Mouse (Mus musculus): ENCODE data around the gene Sepsecs. TPM values are rescaled to one million over a fixed set of nuclear protein-coding genes. Genes with fewer than 3 reads are reported as not detected.
"Not testable (repeated sequence)": the region's sequence is repeated elsewhere in the genome, so short reads cannot be mapped to it uniquely, and the experiment has no call there.

Sepsecs gene
- polyA plus RNA-seq (2015; fragmentation: Nextera tagmentation; extraction: Ambion mirVana), result 8.3 and 9.6 TPM in 2 replicates

DNA sequence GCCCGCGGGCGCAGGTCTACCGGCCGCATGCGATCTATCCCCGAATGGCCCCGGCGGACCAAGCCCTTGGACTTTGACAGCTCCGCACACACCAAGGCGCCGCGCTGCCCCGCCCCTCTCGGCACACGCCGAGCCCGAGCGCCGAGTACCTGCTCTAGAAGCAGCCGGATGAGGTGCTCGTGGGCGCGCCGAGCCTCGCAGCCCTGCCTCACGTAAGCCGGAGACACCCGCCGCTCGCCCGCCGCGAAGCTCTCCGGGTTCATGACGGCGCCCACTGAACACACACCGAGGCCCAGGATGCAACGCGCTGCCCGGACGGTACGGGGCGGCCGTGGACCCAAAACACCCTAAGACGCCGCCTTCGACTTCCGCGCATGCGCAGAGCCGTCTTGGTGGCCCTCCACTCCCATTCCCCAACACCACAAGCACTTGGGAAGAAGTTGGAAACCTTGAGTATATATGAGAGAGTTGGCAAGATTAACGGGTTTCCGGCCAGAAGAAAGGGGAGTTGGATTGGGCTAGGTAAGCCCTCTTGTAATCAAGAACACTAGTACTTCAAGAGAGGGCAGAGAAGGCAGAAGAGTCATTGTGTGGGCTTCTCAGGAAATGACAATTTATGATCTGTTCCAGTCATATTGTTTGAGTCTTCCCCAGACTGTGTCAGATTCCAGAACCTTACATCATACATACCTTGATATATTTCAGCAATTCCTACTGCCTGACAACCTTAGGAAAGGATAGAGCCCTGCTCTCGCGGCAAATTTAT is at the start of gene Sepsecs:
Gene Sepsecs, minus strand, starts transcription at position 283 of the 766 bp plus-strand sequence.
- peak within 1 kb of the TSS; percentile 67 for H3K4me2 ChIP-seq
- WGBS, result 4% methylated on average over 56 of the region's 56 CpGs
- ATAC-seq (ENCODE audit: insufficient number of reproducible peaks, insufficient read depth, low FRiP score, low TSS enrichment, low read depth), result peak; percentile 94
- H3K27ac ChIP-seq, result 0 out of 2 replicates have a peak within 1 kb of the TSS, but pooled peaks have one; percentile 39
- peaks cover 5% of the 10 kb centered on the region; the same call in 1 of the 2 replicates for H3K36me3 ChIP-seq
- H3K27me3 ChIP-seq, result peaks cover 5% of the 10 kb centered on the region
- H3K9ac ChIP-seq, result peak within 1 kb of the TSS; percentile 87
- H3K4me1 ChIP-seq, result peaks cover 6% of the 10 kb centered on the region; the same call in 1 of the 2 replicates
- H3K9me3 ChIP-seq, result no peaks in the 10 kb centered on the region
- peak within 1 kb of the TSS; percentile 83 for H3K4me3 ChIP-seq

DNA sequence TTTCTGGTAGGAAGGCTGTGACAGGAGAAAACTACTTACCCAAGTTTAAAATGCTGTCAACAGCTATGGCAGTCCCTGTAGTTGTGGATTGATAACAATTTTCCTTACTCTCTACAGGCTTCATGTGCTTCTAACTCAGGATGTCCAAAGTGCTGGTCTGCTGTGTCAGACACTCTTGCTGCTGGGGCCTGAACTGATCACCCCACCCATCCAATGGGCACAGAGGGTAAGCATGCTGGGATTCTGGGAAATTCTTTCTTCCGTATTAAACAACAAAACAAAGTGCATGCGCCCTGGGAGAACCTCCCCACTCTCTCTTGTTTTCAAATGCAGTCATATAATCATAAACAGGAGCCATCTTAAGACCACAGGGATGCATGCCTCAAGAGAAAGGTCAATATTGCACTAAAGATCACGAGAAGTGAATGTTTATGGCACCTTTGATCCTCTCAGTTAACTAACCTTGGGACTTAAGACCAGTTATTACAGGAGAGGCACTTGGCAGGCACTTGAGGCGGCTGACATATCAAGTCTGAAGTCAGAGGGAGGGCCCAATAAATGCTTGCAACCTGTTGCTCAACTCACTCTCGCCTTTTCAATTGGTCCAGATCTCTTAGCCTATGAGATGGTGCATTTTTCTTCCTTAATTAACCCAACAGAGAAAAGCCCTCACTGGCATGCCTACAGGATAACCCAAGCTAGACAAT is 47.4 kb upstream of the Sepsecs start:
- no peak overlapping the region for H3K4me3 ChIP-seq
- H3K4me2 ChIP-seq, result no peak overlapping the region
- no peaks in the 10 kb centered on the region for H3K36me3 ChIP-seq
- ATAC-seq (ENCODE audit: insufficient number of reproducible peaks, insufficient read depth, low FRiP score, low TSS enrichment, low read depth), result no peak
- no peaks in the 10 kb centered on the region for H3K4me1 ChIP-seq
- no peak overlapping the region for H3K9ac ChIP-seq
- 68% methylated on average over 5 of the region's 5 CpGs for WGBS
- no peak overlapping the region for H3K27ac ChIP-seq
- no peaks in the 10 kb centered on the region for H3K27me3 ChIP-seq
- no peaks in the 10 kb centered on the region for H3K9me3 ChIP-seq

- Histone ChIP-seq H3K27me3 (no peaks in the 10 kb centered on the region), H3K4me3 (no peak overlapping the region), H3K4me2 (no peak overlapping the region), H3K4me1 (no peaks in the 10 kb centered on the region), H3K9ac (no peak overlapping the region), H3K9me3 (no peaks in the 10 kb centered on the region), H3K27ac (no peak overlapping the region), H3K36me3 (no peaks in the 10 kb centered on the region)
- ATAC-seq (ENCODE audit: insufficient number of reproducible peaks, insufficient read depth, low FRiP score, low TSS enrichment, low read depth), result no peak
Measured at GRCm38 (mm10) chr5:52712704-52713103, 43.2 kb upstream of the Sepsecs start.

GRCm38 (mm10) chr5:52704562-52704961 is 35.1 kb upstream of the Sepsecs start:
- no peak for ATAC-seq (ENCODE audit: insufficient number of reproducible peaks, insufficient read depth, low FRiP score, low TSS enrichment, low read depth)
- H3K4me1 ChIP-seq, result no peaks in the 10 kb centered on the region
- 72% methylated on average over 4 of the region's 4 CpGs for WGBS
- H3K9ac ChIP-seq, result no peak overlapping the region
- H3K27me3 ChIP-seq, result no peaks in the 10 kb centered on the region
- no peaks in the 10 kb centered on the region for H3K36me3 ChIP-seq
- no peak overlapping the region for H3K4me2 ChIP-seq
- no peak overlapping the region for H3K4me3 ChIP-seq
- H3K27ac ChIP-seq, result no peak overlapping the region
- H3K9me3 ChIP-seq, result no peaks in the 10 kb centered on the region

DNA sequence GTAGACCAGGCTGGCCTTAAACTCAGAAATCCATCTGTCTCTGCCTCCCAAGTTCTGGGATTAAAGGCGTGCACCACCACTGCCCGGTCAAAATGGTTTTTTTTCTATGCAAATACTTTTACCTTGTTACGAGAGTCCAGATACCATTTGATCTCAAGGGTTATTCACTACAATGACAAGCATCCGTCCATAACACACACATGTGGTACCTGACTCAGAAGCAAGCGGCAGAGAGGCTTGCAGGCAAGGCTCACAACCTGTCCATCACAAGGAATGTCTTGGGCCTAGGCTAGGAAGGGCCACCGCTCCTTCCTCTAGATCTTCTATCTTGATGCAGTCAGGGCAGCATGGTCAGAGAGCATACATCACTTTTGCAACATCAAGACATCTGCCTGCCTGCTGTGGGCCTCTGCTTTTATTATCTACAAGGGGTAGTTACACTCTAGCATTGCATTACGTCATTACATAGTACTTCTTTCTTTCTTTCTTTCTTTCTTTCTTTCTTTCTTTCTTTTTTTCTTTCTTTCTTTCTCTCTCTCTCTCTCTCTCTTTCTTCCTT is 28.5 kb upstream of the Sepsecs start:
- H3K9ac ChIP-seq; H3K27me3 ChIP-seq; H3K9me3 ChIP-seq; H3K36me3 ChIP-seq; ATAC-seq (ENCODE audit: insufficient number of reproducible peaks, insufficient read depth, low FRiP score, low TSS enrichment, low read depth); H3K4me2 ChIP-seq; H3K4me3 ChIP-seq; H3K27ac ChIP-seq; H3K4me1 ChIP-seq: not testable (repeated sequence)
- WGBS, result 86% methylated on average over 7 of the region's 7 CpGs

GRCm38 (mm10) chr5:52697291-52697690 is 27.8 kb upstream of the Sepsecs start:
- Histone ChIP-seq H3K27me3 (no peaks in the 10 kb centered on the region), H3K9me3 (no peaks in the 10 kb centered on the region), H3K4me1 (no peaks in the 10 kb centered on the region), H3K9ac (no peak overlapping the region), H3K4me2 (no peak overlapping the region), H3K27ac (no peak overlapping the region), H3K4me3 (no peak overlapping the region), H3K36me3 (no peaks in the 10 kb centered on the region)
- 88% methylated on average over 1 of the region's 1 CpGs for WGBS
- ATAC-seq (ENCODE audit: insufficient number of reproducible peaks, insufficient read depth, low FRiP score, low TSS enrichment, low read depth), result no peak

DNA sequence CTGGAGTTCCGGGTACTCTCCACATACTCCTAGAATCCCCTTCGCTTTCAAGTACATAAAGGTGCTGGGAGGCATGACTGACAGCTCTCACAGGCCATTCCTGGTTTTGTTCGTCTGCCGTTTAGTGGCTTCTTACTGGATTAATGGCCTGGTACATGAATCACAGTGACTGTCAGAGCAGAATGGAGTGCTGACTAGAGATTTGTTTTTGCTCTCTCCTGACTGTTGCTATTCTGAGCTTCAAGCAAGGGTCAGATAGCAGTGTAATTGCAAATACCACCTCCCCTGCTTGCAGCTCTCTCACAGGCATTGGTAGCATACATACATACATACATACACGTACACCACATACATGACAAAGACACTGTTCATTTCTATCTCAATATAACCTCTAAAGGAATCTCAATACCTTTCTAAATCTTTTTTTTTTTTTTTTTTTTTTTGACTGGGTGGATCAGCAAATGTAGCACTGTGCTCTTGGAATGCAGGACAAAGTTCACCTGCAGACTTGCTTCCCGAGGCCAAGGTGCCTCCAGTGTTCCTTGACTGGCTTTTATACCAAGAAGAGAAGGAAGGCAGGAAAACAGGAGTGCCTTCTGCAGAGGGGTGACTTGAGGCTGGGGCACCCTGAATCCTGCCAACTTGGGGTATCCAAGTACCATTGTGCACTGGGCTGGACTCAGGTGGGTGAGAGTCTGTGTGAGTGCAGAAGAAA is 18.4 kb upstream of the Sepsecs start:
- H3K27me3 ChIP-seq, result no peaks in the 10 kb centered on the region
- ATAC-seq (ENCODE audit: insufficient number of reproducible peaks, insufficient read depth, low FRiP score, low TSS enrichment, low read depth), result no peak
- WGBS, result 70% methylated on average over 6 of the region's 6 CpGs
- H3K4me1 ChIP-seq, result no peaks in the 10 kb centered on the region
- H3K4me3 ChIP-seq, result no peak overlapping the region
- H3K4me2 ChIP-seq, result no peak overlapping the region
- no peak overlapping the region for H3K9ac ChIP-seq
- H3K36me3 ChIP-seq, result no peaks in the 10 kb centered on the region
- no peaks in the 10 kb centered on the region for H3K9me3 ChIP-seq
- H3K27ac ChIP-seq, result no peak overlapping the region

DNA sequence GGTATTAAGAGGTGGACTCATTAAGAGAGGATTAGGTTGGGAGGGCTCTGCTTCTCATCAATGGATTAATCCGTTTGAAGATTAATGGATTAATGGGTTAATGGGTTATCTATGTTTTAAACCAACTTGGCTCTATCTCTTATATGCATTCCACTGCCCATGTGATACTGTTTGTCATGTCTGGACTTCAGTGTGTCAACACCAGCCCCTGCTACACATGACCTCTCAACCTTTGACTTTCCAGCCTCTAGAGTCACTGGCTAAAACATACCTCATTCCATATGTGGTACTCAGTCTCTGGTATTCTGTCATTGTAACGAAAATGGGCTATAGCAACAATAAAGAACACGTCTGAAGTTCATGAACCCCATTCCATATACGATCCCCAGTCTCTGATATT is 11.6 kb upstream of the Sepsecs start:
- Histone ChIP-seq H3K4me1 (no peaks in the 10 kb centered on the region), H3K27me3 (no peaks in the 10 kb centered on the region), H3K4me3 (no peak overlapping the region), H3K36me3 (no peaks in the 10 kb centered on the region), H3K9ac (no peak overlapping the region), H3K4me2 (no peak overlapping the region), H3K9me3 (no peaks in the 10 kb centered on the region), H3K27ac (no peak overlapping the region)
- ATAC-seq (ENCODE audit: insufficient number of reproducible peaks, insufficient read depth, low FRiP score, low TSS enrichment, low read depth), result no peak
- 57% methylated on average over 4 of the region's 4 CpGs for WGBS

DNA sequence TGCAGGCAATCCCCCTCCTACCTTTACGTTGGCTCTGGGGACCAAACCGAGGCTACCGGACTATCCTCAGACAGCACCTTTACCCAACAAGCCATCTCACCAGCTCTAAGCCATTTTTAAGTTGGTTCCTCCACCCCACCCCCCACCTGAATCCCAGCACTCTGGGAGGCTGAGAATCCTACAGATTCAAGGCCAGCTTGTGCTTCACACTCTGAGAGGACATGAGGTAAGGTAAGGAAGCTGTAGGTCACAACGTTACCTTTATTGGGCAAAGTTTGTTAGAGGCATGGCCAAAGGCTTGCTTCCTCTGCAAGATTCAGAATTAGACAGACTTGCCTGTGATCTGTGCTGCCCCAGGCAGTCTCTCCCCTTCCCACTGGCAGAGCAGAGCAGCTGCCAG is 10.7 kb upstream of the Sepsecs start:
- 56% methylated on average over 4 of the region's 4 CpGs for WGBS
- no peak overlapping the region for H3K27ac ChIP-seq
- no peak overlapping the region for H3K4me2 ChIP-seq
- H3K9ac ChIP-seq, result no peak overlapping the region
- no peaks in the 10 kb centered on the region for H3K9me3 ChIP-seq
- no peak overlapping the region for H3K4me3 ChIP-seq
- ATAC-seq (ENCODE audit: insufficient number of reproducible peaks, insufficient read depth, low FRiP score, low TSS enrichment, low read depth), result no peak
- no peaks in the 10 kb centered on the region for H3K4me1 ChIP-seq
- no peaks in the 10 kb centered on the region for H3K36me3 ChIP-seq
- H3K27me3 ChIP-seq, result no peaks in the 10 kb centered on the region

- Histone ChIP-seq H3K36me3 (no peaks in the 10 kb centered on the region), H3K9me3 (no peaks in the 10 kb centered on the region), H3K27ac (no peak overlapping the region), H3K4me2 (no peak overlapping the region), H3K4me1 (no peaks in the 10 kb centered on the region), H3K4me3 (no peak overlapping the region), H3K9ac (no peak overlapping the region), H3K27me3 (no peaks in the 10 kb centered on the region; the same call in 1 of the 2 replicates)
- no peak for ATAC-seq (ENCODE audit: insufficient number of reproducible peaks, insufficient read depth, low FRiP score, low TSS enrichment, low read depth)
- WGBS, result 76% methylated on average over 5 of the region's 5 CpGs
Measured at GRCm38 (mm10) chr5:52678498-52679070, 9.1 kb upstream of the Sepsecs start.

- 61% methylated on average over 3 of the region's 3 CpGs for WGBS
- H3K9ac ChIP-seq, result no peak overlapping the region
- H3K4me3 ChIP-seq, result no peak overlapping the region
- no peak for ATAC-seq (ENCODE audit: insufficient number of reproducible peaks, insufficient read depth, low FRiP score, low TSS enrichment, low read depth)
- H3K4me1 ChIP-seq, result no peaks in the 10 kb centered on the region
- H3K9me3 ChIP-seq, result no peaks in the 10 kb centered on the region
- no peak overlapping the region for H3K27ac ChIP-seq
- H3K36me3 ChIP-seq, result no peaks in the 10 kb centered on the region
- peaks cover 5% of the 10 kb centered on the region for H3K27me3 ChIP-seq
- no peak overlapping the region for H3K4me2 ChIP-seq
Measured at GRCm38 (mm10) chr5:52677126-52677525, 7.6 kb upstream of the Sepsecs start.
